Mouse (Mus musculus) neural tube, embryonic 10.5 days (tissue): ENCODE data around the gene Dhodh.
A peak's percentile ranks its signal among the peaks of the same experiment; 100 is the strongest.

Experiments used
- DNase-seq: peaks from one replicate; pipeline ENCODE4 v3.0.0-alpha.2; 2017; ENCODE audit warnings: low spot score; ENCODE audit errors: extremely low spot score

The Dhodh gene

GRCm38 (mm10) chr8:109608271-109609152, at the start of gene Dhodh:
Gene Dhodh, minus strand, starts transcription at chr8:109608673.
- peak; percentile 93 for DNase-seq

- no peak for DNase-seq
These were observed 48.4 kb upstream of the Dhodh start for GRCm38 (mm10) chr8:109656860-109657259.

GRCm38 (mm10) chr8:109650801-109651200, 42.3 kb upstream of the Dhodh start:
- no peak for DNase-seq

- no peak for DNase-seq
These were observed 40.0 kb upstream of the Dhodh start for GRCm38 (mm10) chr8:109648469-109648868.

GRCm38 (mm10) chr8:109647331-109647730, 38.9 kb upstream of the Dhodh start:
- no peak for DNase-seq

- DNase-seq = no peak
These were observed 32.8 kb upstream of the Dhodh start for GRCm38 (mm10) chr8:109641236-109641635.

- no peak for DNase-seq
These were observed 31.9 kb upstream of the Dhodh start for GRCm38 (mm10) chr8:109640410-109640809.

- no peak for DNase-seq
These were observed 30.4 kb upstream of the Dhodh start for GRCm38 (mm10) chr8:109638851-109639250.

GRCm38 (mm10) chr8:109635146-109635545, 26.7 kb upstream of the Dhodh start:
- no peak for DNase-seq

GRCm38 (mm10) chr8:109632498-109632897, 24.0 kb upstream of the Dhodh start:
- no peak for DNase-seq

GRCm38 (mm10) chr8:109628638-109629037, 20.2 kb upstream of the Dhodh start:
- DNase-seq = no peak

- DNase-seq = no peak
These were observed 7.1 kb upstream of the Dhodh start for GRCm38 (mm10) chr8:109615569-109615968.

- DNase-seq = no peak
These were observed 6.1 kb upstream of the Dhodh start, which contains the start of gene Pkd1l3 for GRCm38 (mm10) chr8:109614243-109615210. Gene Pkd1l3, plus strand, starts transcription at chr8:109614517.

GRCm38 (mm10) chr8:109609153-109609502, 655 bp upstream of the Dhodh start:
- peak; percentile 14 for DNase-seq

GRCm38 (mm10) chr8:109607650-109608049, 823 bp downstream of the Dhodh start:
- peak; percentile 14 for DNase-seq

- DNase-seq = no peak
These were observed 1.7 kb downstream of the Dhodh start for GRCm38 (mm10) chr8:109606725-109607124.

- peak; percentile 66 for DNase-seq
These were observed 12.6 kb downstream of the Dhodh start for GRCm38 (mm10) chr8:109595854-109596253.

GRCm38 (mm10) chr8:109593117-109593788, 15.2 kb downstream of the Dhodh start:
- no peak for DNase-seq

GRCm38 (mm10) chr8:109592164-109592563, 16.3 kb downstream of the Dhodh start:
- DNase-seq = no peak

GRCm38 (mm10) chr8:109591367-109591766, 17.1 kb downstream of the Dhodh start:
- no peak for DNase-seq

- DNase-seq = no peak
These were observed 17.6 kb downstream of the Dhodh start for GRCm38 (mm10) chr8:109590901-109591300.
